Mouse (Mus musculus): ENCODE measurements around the gene Ggct. TPM values are rescaled to one million over a fixed set of nuclear protein-coding genes. Genes with fewer than 3 reads are reported as not detected.

The Ggct gene
- total and polyA plus RNA-seq, 2 experiments: 6.2 to 8.7 TPM

- 90% methylated on average over 4 of the region's 4 CpGs for WGBS
- no peak overlapping the region for H3K4me3 ChIP-seq (ENCODE audit: insufficient read depth, low read depth, low read length)
Observed at GRCm38 (mm10) chr6:55036731-55037130, 44.0 kb upstream of the Ggct start.

GRCm38 (mm10) chr6:55027642-55028041 lies 34.9 kb upstream of the Ggct start:
- DNase-seq (ENCODE audit: extremely low read depth, low read depth, low spot score): no peak
- Histone ChIP-seq H3K4me3 (ENCODE audit: insufficient read depth, low read depth, low read length) (no peak overlapping the region), H3K36me3 (ENCODE audit: control insufficient read depth, insufficient read depth, low read length) (no peaks in the 10 kb centered on the region), H3K27me3 (ENCODE audit: control insufficient read depth, insufficient read depth, low read length) (no peaks in the 10 kb centered on the region), H3K27ac (replicated peaks; ENCODE audit: insufficient read depth, low read depth, low read length) (no peak overlapping the region), H3K9ac (ENCODE audit: low read depth, low read length) (no peak overlapping the region), H3K79me2 (ENCODE audit: control insufficient read depth, insufficient read depth, low read length) (no peaks in the 10 kb centered on the region), H3K4me1 (ENCODE audit: control insufficient read depth, insufficient read depth, low read length) (peaks cover 5% of the 10 kb centered on the region)
- no peak for TF ChIP-seq POLR2A (IDR thresholded peaks at IDR 0.05; ENCODE audit: extremely low read depth, insufficient read depth, low read length)
- no peak for TF ChIP-seq CTCF (IDR thresholded peaks at IDR 0.05; ENCODE audit: low read depth, low read length)
- WGBS: 86% methylated on average over 2 of the region's 2 CpGs

More at GRCm38 (mm10) chr6:55036731-55037130, 44.0 kb upstream of the Ggct start:
- peaks cover 8% of the 10 kb centered on the region for H3K79me2 ChIP-seq (ENCODE audit: control insufficient read depth, insufficient read depth, low read length)
- DNase-seq (ENCODE audit: extremely low read depth, low read depth, low spot score): no peak
- H3K9ac ChIP-seq (ENCODE audit: low read depth, low read length): no peak overlapping the region
- TF ChIP-seq CTCF (IDR thresholded peaks at IDR 0.05; ENCODE audit: low read depth, low read length) (no peak), POLR2A (IDR thresholded peaks at IDR 0.05; ENCODE audit: extremely low read depth, insufficient read depth, low read length) (no peak)
- H3K36me3 ChIP-seq (ENCODE audit: control insufficient read depth, insufficient read depth, low read length): no peaks in the 10 kb centered on the region
- no peaks in the 10 kb centered on the region for H3K4me1 ChIP-seq (ENCODE audit: control insufficient read depth, insufficient read depth, low read length)
- no peak overlapping the region for H3K27ac ChIP-seq (replicated peaks; ENCODE audit: insufficient read depth, low read depth, low read length)
- H3K27me3 ChIP-seq (ENCODE audit: control insufficient read depth, insufficient read depth, low read length): no peaks in the 10 kb centered on the region

- no peaks in the 10 kb centered on the region for H3K36me3 ChIP-seq (ENCODE audit: control insufficient read depth, insufficient read depth, low read length)
- no peak overlapping the region for H3K9ac ChIP-seq (ENCODE audit: low read depth, low read length)
- H3K79me2 ChIP-seq (ENCODE audit: control insufficient read depth, insufficient read depth, low read length): no peaks in the 10 kb centered on the region
- DNase-seq (ENCODE audit: extremely low read depth, low read depth, low spot score): no peak
- H3K4me3 ChIP-seq (ENCODE audit: insufficient read depth, low read depth, low read length): no peak overlapping the region
- H3K4me1 ChIP-seq (ENCODE audit: control insufficient read depth, insufficient read depth, low read length): no peaks in the 10 kb centered on the region
- 83% methylated on average over 7 of the region's 7 CpGs for WGBS
- no peak overlapping the region for H3K27ac ChIP-seq (replicated peaks; ENCODE audit: insufficient read depth, low read depth, low read length)
- H3K27me3 ChIP-seq (ENCODE audit: control insufficient read depth, insufficient read depth, low read length): no peaks in the 10 kb centered on the region
- no peak for TF ChIP-seq CTCF (IDR thresholded peaks at IDR 0.05; ENCODE audit: low read depth, low read length)
- TF ChIP-seq POLR2A (IDR thresholded peaks at IDR 0.05; ENCODE audit: extremely low read depth, insufficient read depth, low read length): no peak
Observed at GRCm38 (mm10) chr6:55021806-55022205, 29.1 kb upstream of the Ggct start.

- Histone ChIP-seq H3K27me3 (ENCODE audit: control insufficient read depth, insufficient read depth, low read length) (no peaks in the 10 kb centered on the region), H3K9ac (ENCODE audit: low read depth, low read length) (no peak overlapping the region), H3K27ac (replicated peaks; ENCODE audit: insufficient read depth, low read depth, low read length) (no peak overlapping the region), H3K4me3 (ENCODE audit: insufficient read depth, low read depth, low read length) (no peak overlapping the region), H3K4me1 (ENCODE audit: control insufficient read depth, insufficient read depth, low read length) (no peaks in the 10 kb centered on the region), H3K36me3 (ENCODE audit: control insufficient read depth, insufficient read depth, low read length) (no peaks in the 10 kb centered on the region), H3K79me2 (ENCODE audit: control insufficient read depth, insufficient read depth, low read length) (no peaks in the 10 kb centered on the region)
- TF ChIP-seq POLR2A (IDR thresholded peaks at IDR 0.05; ENCODE audit: extremely low read depth, insufficient read depth, low read length) (no peak), CTCF (IDR thresholded peaks at IDR 0.05; ENCODE audit: low read depth, low read length) (no peak)
- WGBS: 85% methylated on average over 2 of the region's 2 CpGs
- DNase-seq (ENCODE audit: extremely low read depth, low read depth, low spot score): no peak
Observed at GRCm38 (mm10) chr6:55018417-55018816, 25.7 kb upstream of the Ggct start.

- Histone ChIP-seq H3K4me3 (ENCODE audit: insufficient read depth, low read depth, low read length) (no peak overlapping the region), H3K79me2 (ENCODE audit: control insufficient read depth, insufficient read depth, low read length) (no peaks in the 10 kb centered on the region), H3K9ac (ENCODE audit: low read depth, low read length) (no peak overlapping the region), H3K4me1 (ENCODE audit: control insufficient read depth, insufficient read depth, low read length) (no peaks in the 10 kb centered on the region), H3K27ac (replicated peaks; ENCODE audit: insufficient read depth, low read depth, low read length) (no peak overlapping the region), H3K27me3 (ENCODE audit: control insufficient read depth, insufficient read depth, low read length) (no peaks in the 10 kb centered on the region), H3K36me3 (ENCODE audit: control insufficient read depth, insufficient read depth, low read length) (no peaks in the 10 kb centered on the region)
- DNase-seq (ENCODE audit: extremely low read depth, low read depth, low spot score): peak; percentile 69
- WGBS: 24% methylated on average over 15 of the region's 15 CpGs
- TF ChIP-seq CTCF (IDR thresholded peaks at IDR 0.05; ENCODE audit: low read depth, low read length) (peak; percentile 80), POLR2A (IDR thresholded peaks at IDR 0.05; ENCODE audit: extremely low read depth, insufficient read depth, low read length) (no peak)
Observed at GRCm38 (mm10) chr6:55016710-55017583, 24.2 kb upstream of the Ggct start.

GRCm38 (mm10) chr6:55016236-55016635 lies 23.5 kb upstream of the Ggct start:
- 14% methylated on average over 5 of the region's 5 CpGs for WGBS
- TF ChIP-seq CTCF (IDR thresholded peaks at IDR 0.05; ENCODE audit: low read depth, low read length): peak; percentile 76
- TF ChIP-seq POLR2A (IDR thresholded peaks at IDR 0.05; ENCODE audit: extremely low read depth, insufficient read depth, low read length): no peak
- DNase-seq (ENCODE audit: extremely low read depth, low read depth, low spot score): peak; percentile 63
- H3K4me1 ChIP-seq (ENCODE audit: control insufficient read depth, insufficient read depth, low read length): no peaks in the 10 kb centered on the region
- no peak overlapping the region for H3K9ac ChIP-seq (ENCODE audit: low read depth, low read length)
- no peaks in the 10 kb centered on the region for H3K27me3 ChIP-seq (ENCODE audit: control insufficient read depth, insufficient read depth, low read length)
- no peak overlapping the region for H3K27ac ChIP-seq (replicated peaks; ENCODE audit: insufficient read depth, low read depth, low read length)
- no peaks in the 10 kb centered on the region for H3K79me2 ChIP-seq (ENCODE audit: control insufficient read depth, insufficient read depth, low read length)
- H3K36me3 ChIP-seq (ENCODE audit: control insufficient read depth, insufficient read depth, low read length): no peaks in the 10 kb centered on the region
- H3K4me3 ChIP-seq (ENCODE audit: insufficient read depth, low read depth, low read length): no peak overlapping the region
